8 mouse cellular contexts compared by ENCODE assay signal in genomic region chr13:80940860-80941630, GRCm38 (mm10). TPM values are rescaled to one million over a fixed set of nuclear protein-coding genes. Genes with fewer than 3 reads are reported as not detected.
DNase-seq lines count a peak whose midpoint lies in the region; ATAC-seq and TF ChIP-seq lines count a peak whose summit lies in the region.

No protein-coding gene starts in this region.

- DNase-seq in left cerebral cortex, adult 2 months (ENCODE audit: extremely low spot score in 1 of 2, low spot score in 2 of 2): no peak
- no peak for DNase-seq in left cerebral cortex, adult 11 months (ENCODE audit: low spot score)
- DNase-seq in kidney, adult 18-20 months: peak; percentile 39
- peak; percentile 82 for DNase-seq in lung, postnatal 14 days
- DNase-seq in thymus, postnatal 0 days (ENCODE audit: low spot score): peak; percentile 56

- no peaks in the 10 kb centered on the region for H3K36me3 ChIP-seq in ES-Bruce4 (ENCODE audit: control insufficient read depth, insufficient read depth, low read length, poor library complexity, severe bottlenecking)
- no peaks in the 10 kb centered on the region for H3K36me3 ChIP-seq in hindbrain, embryonic 12.5 days

- H3K4me1 ChIP-seq in ES-Bruce4 (ENCODE audit: control insufficient read depth, insufficient read depth, low read length): no peaks in the 10 kb centered on the region
- peaks cover 3% of the 10 kb centered on the region for H3K4me1 ChIP-seq in embryonic fibroblast, embryonic 13.5 days (ENCODE audit: control insufficient read depth, insufficient read depth, low read length)
- no peaks in the 10 kb centered on the region for H3K4me1 ChIP-seq in hindbrain, embryonic 12.5 days

- no peak for TF ChIP-seq EP300 in ES-Bruce4 (IDR thresholded peaks at IDR 0.05; ENCODE audit: insufficient read depth, low read depth, low read length)

- no peak overlapping the region for H3K4me2 ChIP-seq in hindbrain, embryonic 12.5 days (replicated peaks)

- 65% methylated on average over 10 of the region's 10 CpGs for WGBS in hindbrain, embryonic 12.5 days

- intact Hi-C loops in left cerebral cortex, adult 2 months (cut with DNase I): no loop called here

- peak overlapping the region; percentile 72 for H3K27ac ChIP-seq in left cerebral cortex, adult 2 months
- no peak overlapping the region for H3K27ac ChIP-seq in ES-Bruce4 (ENCODE audit: insufficient read depth, low read length)
- H3K27ac ChIP-seq in embryonic fibroblast, embryonic 13.5 days (ENCODE audit: insufficient read depth, low read length): peak overlapping the region; percentile 90
- no peak overlapping the region for H3K27ac ChIP-seq in hindbrain, embryonic 12.5 days

- TF ChIP-seq POLR2A in ES-Bruce4 (IDR thresholded peaks at IDR 0.05; ENCODE audit: insufficient read depth, low read length): no peak
- TF ChIP-seq POLR2A in embryonic fibroblast, embryonic 13.5 days (IDR thresholded peaks at IDR 0.05; ENCODE audit: low read depth, low read length): no peak

- H3K9me3 ChIP-seq in ES-Bruce4 (replicated peaks; ENCODE audit: control insufficient read depth, insufficient read depth, low read length, poor library complexity, severe bottlenecking): no peaks in the 10 kb centered on the region
- no peaks in the 10 kb centered on the region for H3K9me3 ChIP-seq in hindbrain, embryonic 12.5 days (replicated peaks)

- H3K4me3 ChIP-seq in left cerebral cortex, adult 2 months: no peak overlapping the region
- no peak overlapping the region for H3K4me3 ChIP-seq in ES-Bruce4 (ENCODE audit: low read depth, low read length)
- no peak overlapping the region for H3K4me3 ChIP-seq in embryonic fibroblast, embryonic 13.5 days (ENCODE audit: insufficient read depth, low read length)
- H3K4me3 ChIP-seq in hindbrain, embryonic 12.5 days: no peak overlapping the region

- TF ChIP-seq CTCF in left cerebral cortex, adult 2 months (IDR thresholded peaks at IDR 0.05): peak; percentile 25
- peak; percentile 11 for TF ChIP-seq CTCF in ES-Bruce4 (IDR thresholded peaks at IDR 0.05; ENCODE audit: low read depth, low read length)
- TF ChIP-seq CTCF in embryonic fibroblast, embryonic 13.5 days (IDR thresholded peaks at IDR 0.05; ENCODE audit: borderline replicate concordance, insufficient read depth, low read length): no peak

- no peak overlapping the region for H3K9ac ChIP-seq in ES-Bruce4 (ENCODE audit: low read depth, poor library complexity, severe bottlenecking)
- H3K9ac ChIP-seq in hindbrain, embryonic 12.5 days: no peak overlapping the region

- no peak for ATAC-seq in hindbrain, embryonic 12.5 days (ENCODE audit: low FRiP score)

- no peaks in the 10 kb centered on the region for H3K27me3 ChIP-seq in ES-Bruce4 (ENCODE audit: control insufficient read depth, insufficient read depth, low read length, poor library complexity, severe bottlenecking)
- H3K27me3 ChIP-seq in hindbrain, embryonic 12.5 days: no peaks in the 10 kb centered on the region

RNA-seq across cellular contexts. Expression of gene Arrdc3, which starts 57.9 kb away (rescaled TPM):
- 10 to 100 TPM; 34.0 to 39.4 TPM for total RNA-seq in left cerebral cortex, adult 2 months (2021)
- polyA plus RNA-seq in ES-Bruce4 (2011; ENCODE audit: insufficient read depth, insufficient read length, low read depth, missing spikeins): 27.5 and 29.5 TPM in 2 replicates
- 25.8 and 37.9 TPM in 2 replicates for polyA plus RNA-seq in embryonic fibroblast, embryonic 13.5 days (2011; ENCODE audit: insufficient read length, low read depth, missing spikeins)
- polyA plus RNA-seq in thymus, postnatal 0 days (2015; fragmentation: Nextera tagmentation; extraction: Ambion mirVana): 14.8 and 21.3 TPM in 2 replicates
- polyA plus RNA-seq in hindbrain, embryonic 12.5 days (2016; fragmentation: Nextera tagmentation; extraction: Ambion mirVana): 78.9 and 87.9 TPM in 2 replicates

Comparison
In these comparisons a context has a peak if more than half of its experiments do, and no peak if none do; other contexts are left out.
1. DNase-seq: peak in kidney, adult 18-20 months (single experiment), lung, postnatal 14 days (single experiment) and thymus, postnatal 0 days (single experiment); none in left cerebral cortex, adult 2 months (0 of 2) and left cerebral cortex, adult 11 months (single experiment).
2. H3K27ac ChIP-seq: peak in left cerebral cortex, adult 2 months (single experiment) and embryonic fibroblast, embryonic 13.5 days (single experiment); none in ES-Bruce4 (single experiment) and hindbrain, embryonic 12.5 days (single experiment).